Mouse (Mus musculus) lung, postnatal 0 days (tissue): Measurements from ENCODE around the gene Slc45a1.

Experiments
- CTCF ChIP-seq: IDR thresholded peaks from 2 replicates; pipeline ENCODE4 v1.5.1; 2016; ENCODE audit warnings: antibody characterized with exemption, mild to moderate bottlenecking
- EP300 ChIP-seq: IDR thresholded peaks from 2 replicates; pipeline ENCODE4 v1.6.1; 2016; ENCODE audit warnings: antibody characterized with exemption, mild to moderate bottlenecking, control low read depth

DNA sequence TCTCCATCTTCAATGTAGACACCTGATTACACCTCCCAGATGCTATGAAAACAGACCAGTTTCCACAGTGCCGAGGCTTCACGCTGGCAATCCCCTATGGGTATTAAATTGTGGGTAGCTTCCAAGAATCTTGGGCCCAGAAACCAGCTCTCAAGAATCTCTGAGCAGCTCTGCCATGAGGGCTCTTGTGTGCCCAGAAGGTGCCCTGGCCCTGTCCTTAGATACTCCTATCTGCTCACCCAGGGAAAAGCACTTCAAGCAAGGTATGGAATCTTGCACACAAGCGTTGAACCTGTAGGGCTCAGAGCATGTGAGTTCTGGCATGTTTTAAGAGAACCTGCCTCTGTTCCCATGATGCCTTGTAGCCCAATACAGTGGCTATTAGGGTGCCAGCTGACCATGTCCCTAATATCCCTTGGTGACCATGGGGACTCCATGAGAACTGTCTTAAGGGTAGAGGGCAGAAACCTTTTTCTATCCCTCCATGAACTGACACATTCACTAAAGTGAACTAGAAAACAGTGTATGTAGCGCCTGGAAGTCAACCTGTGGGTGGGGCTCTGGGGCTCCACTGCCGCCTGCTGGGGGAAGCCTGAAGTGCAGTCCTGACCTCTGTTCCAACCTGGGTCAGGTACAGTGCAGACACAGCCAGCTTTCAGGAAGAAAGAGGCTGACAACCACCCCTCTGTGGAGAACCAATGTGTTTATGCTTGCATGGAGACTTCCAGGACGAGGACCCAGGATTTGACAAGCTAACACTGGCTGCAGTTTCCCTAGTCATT is 25.8 kb downstream of the Slc45a1 start:
- TF ChIP-seq CTCF: peak; percentile 87
- TF ChIP-seq EP300: no peak
